Mouse (Mus musculus): ENCODE data around the gene Amelx. TPM values are rescaled to one million over a fixed set of nuclear protein-coding genes. Genes with fewer than 3 reads are reported as not detected.

Gene Amelx
- total RNA-seq (2018; cell fraction: chromatin; rRNA removed), result not detected
- not detected for total RNA-seq (2018; cell fraction: cytosol; rRNA removed)
- total RNA-seq (2018; cell fraction: nucleus; rRNA removed), result not detected
- polyA plus RNA-seq (2018), result not detected in 3 replicates

- Histone ChIP-seq H3K27ac (no peak within 1 kb of the TSS), H3K79me2 (ENCODE audit: inconsistent target) (no peaks in the 10 kb centered on the region), H3K36me3 (ENCODE audit: inconsistent target) (no peaks in the 10 kb centered on the region), H3K4me3 (ENCODE audit: inconsistent target) (no peak within 1 kb of the TSS)
- 93% methylated on average over 5 of the region's 5 CpGs for WGBS (ENCODE audit: missing documents)
Observed at GRCm38 (mm10) chrX:169187100-169187499, at the start of gene Amelx. TSS of gene Amelx (minus strand) at chrX:169187200.

DNA sequence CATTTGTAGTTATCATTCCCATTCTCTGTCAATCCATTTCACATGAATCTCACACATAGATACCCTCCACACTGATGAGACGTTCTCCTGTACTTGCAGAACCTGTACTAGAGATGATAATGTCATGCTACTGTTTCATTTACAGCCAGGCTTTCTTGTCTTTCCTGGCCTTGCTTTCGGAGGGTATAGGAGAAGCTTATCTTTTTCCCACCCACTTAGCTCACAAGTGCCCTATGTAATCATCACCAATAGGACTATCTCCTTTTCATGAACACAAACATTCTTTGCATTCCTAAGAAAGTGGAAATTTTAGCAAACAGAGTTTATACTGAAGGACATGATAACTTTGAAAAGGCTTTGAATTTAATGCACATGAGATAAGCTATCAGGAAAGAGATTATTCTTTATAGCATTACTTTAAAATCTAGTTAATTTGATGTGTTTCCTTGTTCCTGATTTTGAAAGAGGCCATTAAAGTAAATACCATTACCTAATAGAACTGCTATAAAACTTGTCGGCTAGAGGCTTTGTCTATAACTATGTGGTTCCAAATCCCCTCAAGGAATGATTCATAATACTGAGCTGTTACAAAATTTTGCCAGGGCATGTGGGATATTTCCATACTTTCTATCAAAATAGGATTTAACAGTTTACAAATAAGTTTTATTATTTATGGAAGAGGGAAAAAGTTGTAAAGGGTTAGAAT, 35.5 kb upstream of the Amelx start:
- H3K79me2 ChIP-seq (ENCODE audit: inconsistent target), result no peaks in the 10 kb centered on the region
- H3K36me3 ChIP-seq (ENCODE audit: inconsistent target), result no peaks in the 10 kb centered on the region
- 94% methylated on average over 3 of the region's 3 CpGs for WGBS (ENCODE audit: missing documents)
- no peak overlapping the region for H3K27ac ChIP-seq
- no peak overlapping the region for H3K4me3 ChIP-seq (ENCODE audit: inconsistent target)

DNA sequence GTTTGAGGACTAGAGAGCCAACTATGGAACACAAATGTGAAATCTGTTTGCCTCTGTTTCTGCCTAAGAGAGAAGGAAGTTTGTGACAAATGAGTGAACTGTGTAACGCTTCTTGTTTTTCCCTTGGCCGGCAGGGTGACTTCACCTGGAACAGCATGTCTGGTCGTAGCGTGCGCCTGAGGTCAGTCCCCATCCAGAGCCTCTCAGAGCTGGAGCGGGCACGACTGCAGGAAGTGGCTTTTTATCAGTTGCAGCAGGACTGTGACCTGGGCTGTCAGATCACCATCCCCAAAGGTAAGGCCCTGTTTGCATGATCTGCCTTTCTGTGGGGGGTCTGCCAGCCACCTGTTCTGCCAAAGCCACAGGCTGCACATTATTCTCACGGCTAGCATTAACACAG, 33.1 kb upstream of the Amelx start:
- no peaks in the 10 kb centered on the region for H3K79me2 ChIP-seq (ENCODE audit: inconsistent target)
- no peak overlapping the region for H3K4me3 ChIP-seq (ENCODE audit: inconsistent target)
- H3K27ac ChIP-seq, result no peak overlapping the region
- no peaks in the 10 kb centered on the region for H3K36me3 ChIP-seq (ENCODE audit: inconsistent target)
- WGBS (ENCODE audit: missing documents), result 59% methylated on average over 7 of the region's 8 CpGs

- no peak overlapping the region for H3K27ac ChIP-seq
- 83% methylated on average over 3 of the region's 3 CpGs for WGBS (ENCODE audit: missing documents)
Observed at GRCm38 (mm10) chrX:169210019-169210418, 23.0 kb upstream of the Amelx start.

DNA sequence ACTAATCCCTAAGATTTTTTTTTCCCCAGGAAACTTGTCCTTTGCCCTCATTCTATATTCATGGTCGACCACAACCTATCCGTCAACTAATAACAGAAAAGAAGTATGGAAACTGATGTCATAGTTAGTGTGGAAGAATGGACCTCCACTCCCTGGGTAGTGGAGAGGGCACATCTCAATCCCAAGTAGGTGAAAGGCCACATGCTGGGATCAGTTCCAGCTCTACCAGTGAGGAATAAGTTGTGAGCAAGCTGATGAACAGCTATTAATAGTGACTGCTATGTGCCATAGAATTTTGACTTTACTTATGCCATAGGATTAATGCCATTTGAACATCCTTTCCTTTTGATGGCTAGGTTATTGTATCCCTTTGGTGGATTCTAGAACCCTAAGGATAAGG, 8.4 kb downstream of the Amelx start:
- no peaks in the 10 kb centered on the region for H3K79me2 ChIP-seq (ENCODE audit: inconsistent target)
- no peak overlapping the region for H3K4me3 ChIP-seq (ENCODE audit: inconsistent target)
- WGBS (ENCODE audit: missing documents), result 71% methylated on average over 1 of the region's 2 CpGs

More at GRCm38 (mm10) chrX:169210019-169210418, 23.0 kb upstream of the Amelx start:
- H3K36me3 ChIP-seq (ENCODE audit: inconsistent target), result no peaks in the 10 kb centered on the region
- H3K4me3 ChIP-seq (ENCODE audit: inconsistent target), result no peak overlapping the region
- no peaks in the 10 kb centered on the region for H3K79me2 ChIP-seq (ENCODE audit: inconsistent target)

GRCm38 (mm10) chrX:169173796-169174195, 13.2 kb downstream of the Amelx start:
- Histone ChIP-seq H3K27ac (no peak overlapping the region), H3K79me2 (ENCODE audit: inconsistent target) (no peaks in the 10 kb centered on the region), H3K4me3 (ENCODE audit: inconsistent target) (no peak overlapping the region), H3K36me3 (ENCODE audit: inconsistent target) (no peaks in the 10 kb centered on the region)
- WGBS (ENCODE audit: missing documents), result no CpG with 5 or more reads among the region's 1 CpGs

More for the DNA sequence above, 8.4 kb downstream of the Amelx start:
- no peaks in the 10 kb centered on the region for H3K36me3 ChIP-seq (ENCODE audit: inconsistent target)
- H3K27ac ChIP-seq, result no peak overlapping the region

GRCm38 (mm10) chrX:169170981-169171380, 16.0 kb downstream of the Amelx start:
- Histone ChIP-seq H3K4me3 (ENCODE audit: inconsistent target) (no peak overlapping the region), H3K79me2 (ENCODE audit: inconsistent target) (no peaks in the 10 kb centered on the region), H3K36me3 (ENCODE audit: inconsistent target) (no peaks in the 10 kb centered on the region), H3K27ac (no peak overlapping the region)
- 92% methylated on average over 2 of the region's 2 CpGs for WGBS (ENCODE audit: missing documents)

- H3K4me3 ChIP-seq (ENCODE audit: inconsistent target), result no peak overlapping the region
- no peaks in the 10 kb centered on the region for H3K79me2 ChIP-seq (ENCODE audit: inconsistent target)
- no peak overlapping the region for H3K27ac ChIP-seq
- H3K36me3 ChIP-seq (ENCODE audit: inconsistent target), result no peaks in the 10 kb centered on the region
- WGBS (ENCODE audit: missing documents), result 58% methylated on average over 4 of the region's 6 CpGs
Observed at GRCm38 (mm10) chrX:169158385-169158784, 28.6 kb downstream of the Amelx start.

DNA sequence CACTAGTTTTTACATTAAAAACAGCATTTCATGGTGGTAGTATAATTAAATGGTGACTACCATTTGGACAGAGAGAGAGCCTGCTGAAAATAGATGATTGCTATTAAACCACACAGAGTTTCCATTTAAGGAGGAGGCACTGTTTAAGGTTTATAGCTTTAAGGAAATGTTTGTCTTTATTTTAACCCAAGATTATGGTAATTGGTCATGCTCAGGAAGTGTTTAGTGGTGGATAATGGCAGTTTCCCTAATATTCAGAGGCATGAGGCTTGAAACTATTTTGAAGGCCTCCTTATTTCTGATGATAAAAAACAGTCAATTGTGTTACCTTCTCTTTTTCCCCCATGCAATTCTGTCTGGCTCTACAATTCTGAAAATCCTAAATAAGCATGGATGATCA, 33.2 kb downstream of the Amelx start:
- H3K4me3 ChIP-seq (ENCODE audit: inconsistent target), result no peak overlapping the region
- no peak overlapping the region for H3K27ac ChIP-seq
- no peaks in the 10 kb centered on the region for H3K79me2 ChIP-seq (ENCODE audit: inconsistent target)
- no peaks in the 10 kb centered on the region for H3K36me3 ChIP-seq (ENCODE audit: inconsistent target)

GRCm38 (mm10) chrX:169140467-169140866, 46.5 kb downstream of the Amelx start:
- WGBS (ENCODE audit: missing documents), result 94% methylated on average over 9 of the region's 9 CpGs

DNA sequence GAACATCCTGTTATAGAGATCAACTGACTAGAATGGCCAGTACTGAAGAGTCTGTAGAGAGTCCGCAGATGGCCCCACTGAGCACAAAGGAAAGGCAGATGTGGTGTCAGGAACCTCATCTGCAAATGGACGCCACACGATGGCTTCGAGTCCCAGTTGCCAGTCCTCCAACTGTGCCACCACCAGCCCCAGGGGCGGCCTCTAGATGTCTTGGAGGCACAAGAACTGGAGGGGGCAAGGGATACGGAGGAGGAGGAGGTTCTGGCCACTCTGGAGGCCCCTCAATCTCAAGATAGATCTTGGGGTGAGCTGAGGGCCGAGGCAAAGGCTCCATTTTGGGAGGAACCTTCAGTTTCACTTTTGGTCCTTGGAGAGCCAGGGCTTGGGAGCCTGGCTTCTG, 47.2 kb downstream of the Amelx start:
- no peaks in the 10 kb centered on the region for H3K36me3 ChIP-seq (ENCODE audit: inconsistent target)
- 83% methylated on average over 7 of the region's 7 CpGs for WGBS (ENCODE audit: missing documents)
- no peak overlapping the region for H3K27ac ChIP-seq
- H3K4me3 ChIP-seq (ENCODE audit: inconsistent target), result no peak overlapping the region
- no peaks in the 10 kb centered on the region for H3K79me2 ChIP-seq (ENCODE audit: inconsistent target)

More at GRCm38 (mm10) chrX:169140467-169140866, 46.5 kb downstream of the Amelx start:
- no peaks in the 10 kb centered on the region for H3K36me3 ChIP-seq (ENCODE audit: inconsistent target)
- H3K27ac ChIP-seq, result no peak overlapping the region
- H3K79me2 ChIP-seq (ENCODE audit: inconsistent target), result no peaks in the 10 kb centered on the region
- H3K4me3 ChIP-seq (ENCODE audit: inconsistent target), result no peak overlapping the region

Other genes with a start within 250 kb of the Amelx start
- 17.4 to 26.9 TPM (median 17.6 TPM) in 3 replicates for gene Hccs, start 133.2 kb upstream of the Amelx start, polyA plus RNA-seq (2018)

Data from macrophage (primary cell).